Mouse (Mus musculus): Measurements from ENCODE around the gene Wee2.

Wee2 gene

GRCm38 (mm10) chr6:40438936-40439335, at the start of gene Wee2:
Wee2 (plus strand) TSS chr6:40439088.
- no peak for DNase-seq

- no peak for DNase-seq
Measured at GRCm38 (mm10) chr6:40390975-40391374, 47.9 kb upstream of the Wee2 start.

- DNase-seq = peak; percentile 86
Measured at GRCm38 (mm10) chr6:40393213-40393612, 45.7 kb upstream of the Wee2 start.

GRCm38 (mm10) chr6:40402031-40402430, 36.9 kb upstream of the Wee2 start:
- DNase-seq = no peak

- DNase-seq = no peak
Measured at GRCm38 (mm10) chr6:40403640-40404285, 35.1 kb upstream of the Wee2 start.

GRCm38 (mm10) chr6:40411085-40411484, 27.8 kb upstream of the Wee2 start:
- DNase-seq = no peak

- DNase-seq = no peak
Measured at GRCm38 (mm10) chr6:40413046-40413445, 25.8 kb upstream of the Wee2 start.

GRCm38 (mm10) chr6:40413565-40413964, 25.3 kb upstream of the Wee2 start:
- DNase-seq = no peak

- no peak for DNase-seq
Measured at GRCm38 (mm10) chr6:40415799-40416198, 23.1 kb upstream of the Wee2 start.

GRCm38 (mm10) chr6:40418386-40418785, 20.5 kb upstream of the Wee2 start:
- no peak for DNase-seq

- no peak for DNase-seq
Measured at GRCm38 (mm10) chr6:40421099-40421498, 17.8 kb upstream of the Wee2 start.

- DNase-seq = no peak
Measured at GRCm38 (mm10) chr6:40423013-40423412, 15.9 kb upstream of the Wee2 start.

- peak; percentile 69 for DNase-seq
Measured at GRCm38 (mm10) chr6:40423774-40424173, 15.1 kb upstream of the Wee2 start.

GRCm38 (mm10) chr6:40427441-40427840, 11.4 kb upstream of the Wee2 start:
- DNase-seq = no peak

GRCm38 (mm10) chr6:40428696-40429095, 10.2 kb upstream of the Wee2 start:
- no peak for DNase-seq

GRCm38 (mm10) chr6:40429521-40429931, 9.4 kb upstream of the Wee2 start:
- peak; percentile 27 for DNase-seq

GRCm38 (mm10) chr6:40430251-40430650, 8.6 kb upstream of the Wee2 start:
- no peak for DNase-seq

GRCm38 (mm10) chr6:40430878-40431277, 8.0 kb upstream of the Wee2 start:
- DNase-seq = no peak

- peak; percentile 48 for DNase-seq
Measured at GRCm38 (mm10) chr6:40431356-40431755, 7.5 kb upstream of the Wee2 start.

GRCm38 (mm10) chr6:40431812-40432211, 7.1 kb upstream of the Wee2 start:
- DNase-seq = no peak

GRCm38 (mm10) chr6:40432346-40433275, 6.3 kb upstream of the Wee2 start:
- no peak for DNase-seq

GRCm38 (mm10) chr6:40434697-40435096, 4.2 kb upstream of the Wee2 start:
- DNase-seq = no peak

GRCm38 (mm10) chr6:40435151-40436046, 3.5 kb upstream of the Wee2 start:
- DNase-seq = peak; percentile 79
